Mouse (Mus musculus) thymus, adult 2 months (tissue): ENCODE data around the gene Ccdc30. TPM values are rescaled to one million over a fixed set of nuclear protein-coding genes. Genes with fewer than 3 reads are reported as not detected.

ENCODE experiments used
- DNase-seq: peaks from one replicate; pipeline ENCODE4 v3.0.0; 2021
- H3K27ac ChIP-seq: fragments of 200-500 bp; 2 replicates; pipeline ENCODE4 v1.5.1; 2012; ENCODE audit warnings: low read length, control low read depth; ENCODE audit not compliant: control insufficient read depth, insufficient read depth
- H3K27me3 ChIP-seq: fragments of 200-500 bp; 2 replicates; pipeline ENCODE4 v1.6.1; 2012; ENCODE audit warnings: mild to moderate bottlenecking, low read length, moderate library complexity, mixed read lengths; ENCODE audit not compliant: control insufficient read depth, insufficient read depth
- H3K36me3 ChIP-seq: fragments of 200-500 bp; 2 replicates; pipeline ENCODE4 v1.6.1; 2012; ENCODE audit warnings: mild to moderate bottlenecking, low read length, moderate library complexity; ENCODE audit not compliant: control insufficient read depth, insufficient read depth
- H3K4me1 ChIP-seq: fragments of 200-500 bp; replicated peaks from 2 replicates; pipeline ENCODE4 v1.6.1; 2012; ENCODE audit warnings: low read length; ENCODE audit not compliant: control insufficient read depth, insufficient read depth
- H3K4me3 ChIP-seq: fragments of 200-500 bp; 2 replicates; pipeline ENCODE4 v1.5.1; 2012; ENCODE audit warnings: mild to moderate bottlenecking, low read length, control low read depth, moderate library complexity; ENCODE audit not compliant: control insufficient read depth, insufficient read depth
- CTCF ChIP-seq: fragments of 200-500 bp; IDR thresholded peaks from 2 replicates; pipeline ENCODE4 v1.5.1; 2012; ENCODE audit warnings: mild to moderate bottlenecking, control low read depth, low read length, moderate library complexity, borderline replicate concordance; ENCODE audit not compliant: control insufficient read depth, poor library complexity, insufficient read depth; ENCODE audit errors: extremely low read depth
- POLR2A ChIP-seq: fragments of 200-500 bp; IDR thresholded peaks from 2 replicates; pipeline ENCODE4 v1.6.1; 2012; ENCODE audit warnings: mild to moderate bottlenecking, low read length, control low read depth, moderate library complexity; ENCODE audit not compliant: control insufficient read depth, poor library complexity, insufficient read depth; ENCODE audit errors: extremely low read depth
- WGBS: fragments of 180-500 bp; shearing (Covaris S2); methylation state at CpG from one replicate; pipeline ENCODE4 v1.1.7; 2018; 5-methylcytosine and 5-hydroxymethylcytosine counted together
- polyA plus RNA-seq: library from polyadenylated mRNA; depleted of rRNA; stranded (reverse); fragments of >200 nt; gene quantifications from 2 replicates; pipeline ENCODE4 v1.2.3, GENCODE M21; 2012

Gene Ccdc30
- polyA plus RNA-seq, 1 experiment, result 3.7 TPM

DNA sequence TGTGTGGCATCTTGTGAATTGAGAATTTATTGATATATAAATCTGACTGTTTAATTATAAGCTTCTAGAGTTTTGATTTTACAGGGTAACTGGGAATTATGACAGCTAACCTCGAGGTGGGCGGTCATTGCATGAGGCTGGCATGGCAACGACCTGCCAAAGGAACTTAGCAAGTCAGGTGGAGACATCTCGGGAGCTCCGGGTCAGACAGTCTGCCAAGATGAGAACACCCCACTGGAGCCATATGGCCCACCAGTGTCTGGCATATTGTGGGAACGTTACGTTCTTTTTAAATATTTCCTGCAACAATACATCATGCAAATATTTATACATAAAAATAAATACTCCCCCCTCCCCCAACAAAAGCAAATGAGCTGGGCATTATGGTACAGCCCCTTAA lies 16.6 kb downstream of the Ccdc30 start:
- no peak overlapping the region for H3K27ac ChIP-seq
- WGBS, result 89% methylated on average over 7 of the region's 7 CpGs
- no peak for DNase-seq
- TF ChIP-seq POLR2A, result no peak
- TF ChIP-seq CTCF, result no peak
- no peaks in the 10 kb centered on the region for H3K27me3 ChIP-seq
- no peaks in the 10 kb centered on the region for H3K36me3 ChIP-seq
- H3K4me3 ChIP-seq, result no peak overlapping the region
- no peaks in the 10 kb centered on the region for H3K4me1 ChIP-seq

DNA sequence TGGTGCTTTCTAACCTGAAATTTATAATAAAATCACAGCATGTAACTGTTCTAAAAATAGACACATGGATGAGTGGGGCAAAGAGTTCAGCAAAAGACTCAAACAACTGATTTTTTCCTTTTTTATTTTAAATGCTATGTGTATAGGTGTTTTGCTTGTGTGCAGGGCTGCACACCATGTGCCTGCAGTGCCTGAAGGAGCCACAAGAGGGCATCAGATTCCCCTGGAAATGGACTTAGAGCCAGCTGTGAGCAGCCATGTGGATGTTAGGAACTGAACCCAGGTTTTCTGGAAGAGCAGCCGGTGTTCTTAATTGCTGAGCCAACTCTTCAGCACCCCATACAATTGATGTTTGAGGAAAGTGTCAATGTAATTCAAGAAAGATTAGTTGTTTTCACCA lies 25.0 kb downstream of the Ccdc30 start:
- peak; percentile 33; the same call in 1 of the 2 replicates for TF ChIP-seq CTCF
- no peak for TF ChIP-seq POLR2A
- no peak overlapping the region for H3K27ac ChIP-seq
- peak; percentile 41 for DNase-seq
- 94% methylated on average over 1 of the region's 1 CpGs for WGBS
- H3K4me1 ChIP-seq, result no peaks in the 10 kb centered on the region
- no peaks in the 10 kb centered on the region for H3K36me3 ChIP-seq
- H3K27me3 ChIP-seq, result no peaks in the 10 kb centered on the region
- no peak overlapping the region for H3K4me3 ChIP-seq

DNA sequence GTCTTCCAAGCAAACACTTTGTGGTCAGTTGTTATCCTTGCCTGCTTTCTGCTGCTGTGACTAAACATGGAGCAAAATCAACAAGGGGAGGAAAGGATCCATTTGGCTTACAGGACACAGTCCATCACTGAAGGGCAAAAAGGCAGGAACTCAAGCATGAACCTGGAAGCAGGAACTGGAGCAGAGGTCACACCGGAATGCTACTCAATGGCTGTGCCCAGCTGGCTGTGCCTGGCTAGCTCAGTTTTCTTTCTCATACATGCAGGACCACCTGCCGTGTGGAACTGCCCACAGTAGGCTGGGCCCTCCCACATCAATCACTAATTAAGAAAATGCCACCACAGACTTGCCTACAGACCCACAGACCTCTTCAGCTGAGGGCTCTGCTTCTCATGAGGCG lies 26.1 kb downstream of the Ccdc30 start:
- Histone ChIP-seq H3K4me1 (no peaks in the 10 kb centered on the region), H3K36me3 (no peaks in the 10 kb centered on the region), H3K27me3 (no peaks in the 10 kb centered on the region), H3K4me3 (no peak overlapping the region), H3K27ac (no peak overlapping the region)
- TF ChIP-seq CTCF, result no peak
- no peak for DNase-seq
- WGBS, result 53% methylated on average over 3 of the region's 3 CpGs

DNA sequence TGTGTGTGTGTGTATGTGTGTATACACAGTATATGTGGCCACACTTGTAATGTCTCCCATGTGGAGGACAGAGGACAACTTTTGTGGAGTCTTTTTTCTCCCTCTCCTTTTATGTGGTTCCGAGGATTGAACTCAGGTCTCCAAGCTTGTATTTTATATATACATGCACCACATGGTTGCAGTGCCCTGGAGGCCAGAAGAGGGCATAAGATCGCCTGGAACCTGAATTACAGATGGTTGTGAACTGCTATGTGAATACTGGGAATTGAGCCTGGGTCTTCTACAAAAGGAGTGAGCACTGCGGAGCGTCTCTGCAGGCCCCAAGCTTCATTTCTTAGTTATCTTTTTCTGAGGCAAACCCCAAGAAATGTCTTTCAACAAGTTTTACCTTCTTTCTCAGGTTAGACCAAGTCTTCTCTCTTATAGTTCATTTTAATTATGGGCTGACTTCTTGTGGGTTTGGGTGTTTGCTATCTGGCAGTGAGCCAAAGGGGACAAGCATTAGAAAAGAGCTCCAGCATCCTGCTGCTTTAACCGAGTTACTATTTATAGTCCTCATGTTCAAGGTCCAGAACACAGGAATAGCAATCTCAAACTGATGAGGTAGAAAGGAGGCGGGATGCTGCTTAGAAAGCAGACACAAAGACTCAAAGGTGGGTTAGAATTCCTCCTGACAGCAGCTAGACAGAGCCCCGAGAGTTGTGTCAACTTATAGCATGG lies 33.7 kb downstream of the Ccdc30 start:
- Histone ChIP-seq H3K27ac (no peak overlapping the region), H3K4me3 (no peak overlapping the region), H3K4me1 (no peaks in the 10 kb centered on the region), H3K36me3 (no peaks in the 10 kb centered on the region), H3K27me3 (no peaks in the 10 kb centered on the region)
- TF ChIP-seq CTCF (no peak), POLR2A (no peak)
- WGBS, result 83% methylated on average over 7 of the region's 7 CpGs
- DNase-seq, result no peak

DNA sequence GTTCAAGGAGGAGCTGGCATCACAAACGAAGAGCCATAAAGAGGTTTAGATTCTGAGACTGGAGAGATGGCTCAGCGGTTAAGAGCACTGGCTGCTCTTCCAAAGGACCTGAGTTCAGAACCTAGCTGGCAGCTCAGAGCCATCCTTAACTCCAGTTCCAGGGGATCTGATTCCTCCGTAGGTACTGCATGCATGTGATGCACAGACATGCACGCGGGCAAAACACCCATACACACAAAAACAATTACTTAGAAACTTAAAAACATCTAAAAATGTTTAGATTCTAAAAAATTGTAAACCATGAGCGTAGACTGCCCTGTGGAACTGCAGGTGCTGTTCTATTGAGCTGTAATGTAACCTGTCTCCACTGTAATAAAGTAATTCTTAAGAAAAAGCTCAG lies 45.9 kb downstream of the Ccdc30 start:
- no peak overlapping the region for H3K4me3 ChIP-seq
- H3K27ac ChIP-seq, result no peak overlapping the region
- no peaks in the 10 kb centered on the region for H3K36me3 ChIP-seq
- no peaks in the 10 kb centered on the region for H3K27me3 ChIP-seq
- no peak for TF ChIP-seq CTCF
- TF ChIP-seq POLR2A, result no peak
- 90% methylated on average over 6 of the region's 6 CpGs for WGBS
- DNase-seq, result no peak
- no peaks in the 10 kb centered on the region for H3K4me1 ChIP-seq

DNA sequence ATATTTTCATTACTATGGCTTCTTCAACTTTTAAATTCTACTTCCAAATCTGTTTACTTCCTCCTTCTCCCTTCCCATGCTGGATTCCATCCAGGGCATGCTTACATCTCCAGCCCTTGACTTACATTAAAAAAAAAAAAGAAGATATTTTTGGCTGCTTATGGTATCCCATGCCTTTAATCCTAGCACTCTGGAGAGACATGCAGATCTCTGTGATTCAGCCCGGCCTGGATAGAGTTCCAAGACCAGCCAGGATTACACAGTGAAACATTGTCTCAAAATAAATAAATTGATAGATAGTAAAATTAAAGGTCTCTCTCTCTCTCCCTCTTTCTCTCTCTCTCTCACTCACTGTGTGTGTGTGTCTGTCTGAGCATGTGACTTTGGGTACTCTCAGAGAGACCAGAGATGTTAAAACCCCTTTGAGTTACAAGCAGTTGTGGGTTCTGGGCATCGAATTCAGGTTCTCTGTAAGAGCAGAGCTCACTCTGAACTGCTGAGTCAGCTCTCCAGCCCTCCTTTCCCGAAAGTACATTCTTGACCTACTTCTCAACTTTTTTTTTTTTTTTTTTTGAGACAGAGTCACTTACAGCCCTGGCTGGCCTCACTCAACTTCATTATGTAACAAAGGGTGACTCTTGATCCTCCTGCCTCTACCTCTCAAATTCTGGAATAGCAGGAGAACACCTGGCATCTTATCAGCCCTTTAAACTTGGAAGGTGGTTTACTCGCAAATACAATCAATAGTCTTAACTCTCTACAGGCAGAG lies 48.4 kb downstream of the Ccdc30 start:
- Histone ChIP-seq H3K4me3 (no peak overlapping the region), H3K27me3 (no peaks in the 10 kb centered on the region), H3K36me3 (no peaks in the 10 kb centered on the region), H3K27ac (no peak overlapping the region), H3K4me1 (no peaks in the 10 kb centered on the region)
- 55% methylated on average over 4 of the region's 4 CpGs for WGBS
- no peak for DNase-seq
- TF ChIP-seq POLR2A (no peak), CTCF (no peak)
